Mouse (Mus musculus): ENCODE measurements around the gene Gtsf1l. TPM values are rescaled to one million over a fixed set of nuclear protein-coding genes. Genes with fewer than 3 reads are reported as not detected.
"Not testable (repeated sequence)": the region's sequence is repeated elsewhere in the genome, so short reads cannot be mapped to it uniquely, and the experiment has no call there.

Gtsf1l gene
- polyA plus RNA-seq, 1 experiment from 2014 or later: 0.29 TPM

DNA sequence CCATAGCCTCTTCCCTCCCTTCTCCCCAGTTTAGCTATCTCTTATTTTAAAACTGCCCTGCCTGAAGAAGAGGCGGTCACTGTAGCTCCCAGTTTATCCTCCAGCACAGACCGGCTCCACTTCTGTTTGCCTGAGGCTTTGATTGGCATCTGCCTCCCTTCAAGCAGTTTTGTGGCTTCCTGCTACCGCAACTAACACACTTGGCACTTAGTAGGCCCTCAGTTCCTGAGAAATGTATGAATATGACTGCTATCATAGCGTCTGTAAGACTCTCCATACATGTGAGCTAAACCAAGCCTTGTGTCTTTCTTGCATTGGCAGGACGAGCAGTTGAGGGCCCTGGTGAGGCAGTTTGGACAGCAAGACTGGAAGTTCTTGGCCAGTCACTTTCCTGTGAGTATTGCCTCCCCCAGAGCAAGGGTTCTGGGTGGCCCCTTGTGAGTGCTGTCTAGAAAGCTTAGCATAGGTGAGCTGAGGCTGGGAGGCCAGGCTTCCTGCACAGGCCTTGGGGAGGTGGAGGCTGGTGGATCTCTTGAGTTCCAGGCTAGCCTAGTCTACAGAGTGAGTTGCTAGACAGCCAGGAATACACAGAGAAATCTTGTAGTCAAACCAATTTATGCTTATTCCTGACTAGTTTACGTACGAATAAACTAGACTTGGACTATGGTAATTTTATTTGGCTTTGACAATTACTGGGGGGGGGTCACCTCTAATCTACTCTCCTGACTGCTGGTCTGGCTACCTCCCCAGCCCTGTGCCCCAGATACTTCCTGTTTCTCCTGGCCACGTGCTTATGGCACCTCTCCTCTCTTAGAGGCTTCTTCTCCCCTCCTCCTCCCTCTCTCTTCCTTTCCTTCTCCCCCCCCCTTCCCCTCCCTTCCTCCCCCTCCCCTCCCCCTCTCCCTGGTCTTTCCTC is 26.2 kb downstream of the Gtsf1l start:
- DNase-seq (ENCODE audit: low spot score) (no peak), ATAC-seq (ENCODE audit: insufficient read depth, low FRiP score, low TSS enrichment) (no peak)
- Histone ChIP-seq H3K27me3 (ENCODE audit: control insufficient read depth, insufficient read depth, low read length) (no peaks in the 10 kb centered on the region), H3K4me3 (ENCODE audit: low read depth, low read length) (no peak overlapping the region), H3K36me3 (ENCODE audit: control insufficient read depth, insufficient read depth, low read length) (no peaks in the 10 kb centered on the region), H3K4me1 (ENCODE audit: control insufficient read depth, insufficient read depth, low read length) (0 out of 2 replicates have a peak, but pooled peaks cover 2% of the 10 kb centered on the region), H3K9ac (ENCODE audit: low read length) (no peak overlapping the region), H3K27ac (ENCODE audit: low read depth, low read length) (no peak overlapping the region), H3K4me2 (ENCODE audit: low read depth) (no peak overlapping the region), H3K9me3 (ENCODE audit: control insufficient read depth, low read length) (no peaks in the 10 kb centered on the region)
- 82% methylated on average over 8 of the region's 8 CpGs for WGBS

DNA sequence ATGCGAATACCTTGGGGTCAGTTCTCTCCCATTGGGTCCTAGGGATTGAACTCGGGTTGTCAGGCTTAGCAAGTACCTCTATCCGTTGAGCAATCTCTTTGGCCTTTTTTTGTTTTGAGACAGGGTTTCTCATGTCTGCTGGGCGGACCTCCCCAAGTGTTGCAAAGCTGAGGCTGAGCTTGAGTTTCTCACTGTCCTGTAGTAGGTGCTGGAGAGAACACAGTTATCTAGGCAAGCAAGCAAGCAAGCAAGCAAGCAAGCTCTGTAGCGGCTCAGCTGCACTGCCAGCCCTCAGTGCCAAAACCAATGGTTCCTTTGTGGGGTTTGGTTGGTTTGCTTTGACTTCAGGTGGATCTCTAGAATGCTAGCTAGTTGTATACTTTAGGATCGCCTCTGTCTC is 27.0 kb downstream of the Gtsf1l start:
- H3K4me1 ChIP-seq (ENCODE audit: control insufficient read depth, insufficient read depth, low read length): peaks cover 5% of the 10 kb centered on the region
- no peaks in the 10 kb centered on the region for H3K36me3 ChIP-seq (ENCODE audit: control insufficient read depth, insufficient read depth, low read length)
- H3K4me2 ChIP-seq (ENCODE audit: low read depth): no peak overlapping the region
- no peaks in the 10 kb centered on the region for H3K9me3 ChIP-seq (ENCODE audit: control insufficient read depth, low read length)
- H3K27ac ChIP-seq (ENCODE audit: low read depth, low read length): no peak overlapping the region
- ATAC-seq (ENCODE audit: insufficient read depth, low FRiP score, low TSS enrichment) (no peak), DNase-seq (ENCODE audit: low spot score) (no peak)
- H3K9ac ChIP-seq (ENCODE audit: low read length): no peak overlapping the region
- H3K27me3 ChIP-seq (ENCODE audit: control insufficient read depth, insufficient read depth, low read length): no peaks in the 10 kb centered on the region
- WGBS: 79% methylated on average over 6 of the region's 6 CpGs
- H3K4me3 ChIP-seq (ENCODE audit: low read depth, low read length): no peak overlapping the region

DNA sequence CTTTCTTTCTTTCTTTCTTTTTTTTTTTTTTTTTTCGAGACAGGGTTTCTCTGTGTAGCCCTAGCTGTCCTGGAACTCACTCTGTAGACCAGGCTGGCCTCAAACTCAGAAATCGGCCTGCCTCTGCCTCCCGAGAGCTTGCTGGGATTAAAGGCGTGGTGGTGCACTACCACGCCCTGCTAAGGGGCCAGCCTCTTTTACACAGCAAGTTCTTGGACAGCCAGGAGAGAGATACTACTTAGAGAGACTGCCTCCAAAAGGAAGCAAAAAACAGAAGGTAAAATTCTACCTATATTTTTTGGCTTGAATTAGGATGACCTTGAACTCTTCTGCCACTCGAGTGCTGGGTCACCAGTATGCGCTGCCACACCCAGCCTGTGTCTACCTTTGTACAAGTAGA is 28.7 kb downstream of the Gtsf1l start:
- not testable (repeated sequence) for H3K9me3 ChIP-seq (ENCODE audit: control insufficient read depth, low read length); H3K4me1 ChIP-seq (ENCODE audit: control insufficient read depth, insufficient read depth, low read length); ATAC-seq (ENCODE audit: insufficient read depth, low FRiP score, low TSS enrichment); H3K9ac ChIP-seq (ENCODE audit: low read length); H3K36me3 ChIP-seq (ENCODE audit: control insufficient read depth, insufficient read depth, low read length); H3K4me3 ChIP-seq (ENCODE audit: low read depth, low read length); H3K27me3 ChIP-seq (ENCODE audit: control insufficient read depth, insufficient read depth, low read length); DNase-seq (ENCODE audit: low spot score); H3K27ac ChIP-seq (ENCODE audit: low read depth, low read length); H3K4me2 ChIP-seq (ENCODE audit: low read depth)
- WGBS: 95% methylated on average over 6 of the region's 7 CpGs

- Histone ChIP-seq H3K9me3 (ENCODE audit: control insufficient read depth, low read length) (no peaks in the 10 kb centered on the region), H3K4me1 (ENCODE audit: control insufficient read depth, insufficient read depth, low read length) (peaks cover 10% of the 10 kb centered on the region), H3K4me2 (ENCODE audit: low read depth) (no peak overlapping the region), H3K4me3 (ENCODE audit: low read depth, low read length) (no peak overlapping the region), H3K27ac (ENCODE audit: low read depth, low read length) (no peak overlapping the region), H3K27me3 (ENCODE audit: control insufficient read depth, insufficient read depth, low read length) (no peaks in the 10 kb centered on the region), H3K9ac (ENCODE audit: low read length) (no peak overlapping the region), H3K36me3 (ENCODE audit: control insufficient read depth, insufficient read depth, low read length) (no peaks in the 10 kb centered on the region)
- ATAC-seq (ENCODE audit: insufficient read depth, low FRiP score, low TSS enrichment) (no peak), DNase-seq (ENCODE audit: low spot score) (no peak)
- 91% methylated on average over 9 of the region's 9 CpGs for WGBS
These were observed 31.1 kb downstream of the Gtsf1l start for GRCm38 (mm10) chr2:163056584-163056983.

- Histone ChIP-seq H3K27ac (ENCODE audit: low read depth, low read length) (no peak overlapping the region), H3K9ac (ENCODE audit: low read length) (peak overlapping the region; percentile 75)
- DNase-seq (ENCODE audit: low spot score): no peak
These were observed 31.9 kb downstream of the Gtsf1l start for GRCm38 (mm10) chr2:163055715-163056114.

GRCm38 (mm10) chr2:163054891-163055494 is 32.7 kb downstream of the Gtsf1l start:
- Histone ChIP-seq H3K4me2 (ENCODE audit: low read depth) (peak overlapping the region; percentile 99), H3K4me3 (ENCODE audit: low read depth, low read length) (peak overlapping the region; percentile 78), H3K9ac (ENCODE audit: low read length) (peak overlapping the region; percentile 75), H3K4me1 (ENCODE audit: control insufficient read depth, insufficient read depth, low read length) (peaks cover 10% of the 10 kb centered on the region), H3K36me3 (ENCODE audit: control insufficient read depth, insufficient read depth, low read length) (no peaks in the 10 kb centered on the region), H3K27ac (ENCODE audit: low read depth, low read length) (0 out of 2 replicates have a peak overlapping the region, but pooled peaks have one; percentile 20), H3K27me3 (ENCODE audit: control insufficient read depth, insufficient read depth, low read length) (no peaks in the 10 kb centered on the region), H3K9me3 (ENCODE audit: control insufficient read depth, low read length) (no peaks in the 10 kb centered on the region)
- WGBS: under 1% methylated on average over 35 of the region's 38 CpGs
- DNase-seq (ENCODE audit: low spot score) (peak; percentile 55), ATAC-seq (ENCODE audit: insufficient read depth, low FRiP score, low TSS enrichment) (peak; percentile 41)

More at GRCm38 (mm10) chr2:163055715-163056114, 31.9 kb downstream of the Gtsf1l start:
- WGBS: 43% methylated on average over 5 of the region's 5 CpGs
- no peak for ATAC-seq (ENCODE audit: insufficient read depth, low FRiP score, low TSS enrichment)
- Histone ChIP-seq H3K36me3 (ENCODE audit: control insufficient read depth, insufficient read depth, low read length) (no peaks in the 10 kb centered on the region), H3K4me2 (ENCODE audit: low read depth) (peak overlapping the region; percentile 99), H3K4me3 (ENCODE audit: low read depth, low read length) (peak overlapping the region; percentile 78), H3K9me3 (ENCODE audit: control insufficient read depth, low read length) (no peaks in the 10 kb centered on the region), H3K4me1 (ENCODE audit: control insufficient read depth, insufficient read depth, low read length) (peaks cover 10% of the 10 kb centered on the region), H3K27me3 (ENCODE audit: control insufficient read depth, insufficient read depth, low read length) (no peaks in the 10 kb centered on the region)

DNA sequence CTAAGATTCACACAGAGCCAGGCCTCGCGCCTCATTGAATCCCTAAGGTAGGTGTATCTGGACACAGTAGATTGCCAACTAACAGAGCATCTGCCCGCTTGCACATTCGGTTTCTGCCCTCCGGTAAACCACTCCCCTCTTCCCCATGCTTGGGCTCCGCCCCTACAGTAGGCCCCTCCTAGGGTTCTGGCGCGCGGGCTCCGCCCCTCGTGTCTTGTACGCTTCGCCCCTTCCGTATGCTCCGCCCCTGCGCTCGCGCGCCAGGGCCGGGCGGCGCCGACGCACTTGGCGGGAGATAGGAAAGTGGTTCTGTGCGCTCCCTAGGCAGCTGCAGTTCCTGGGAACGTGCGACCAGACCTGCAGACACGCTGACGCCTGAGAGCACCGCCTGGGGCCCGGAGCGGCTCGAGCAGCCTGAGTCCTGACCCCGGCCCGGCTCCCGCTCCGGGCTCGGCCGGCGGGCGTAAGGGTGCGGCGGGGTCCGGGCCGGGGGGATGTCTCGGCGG is 33.3 kb downstream of the Gtsf1l start, which contains the start of gene Mybl2:
Gene Mybl2 (plus strand): TSS at position 353 of the 506 bp plus-strand sequence.
- Histone ChIP-seq H3K4me2 (ENCODE audit: low read depth) (peak within 1 kb of the TSS; percentile 99), H3K4me3 (ENCODE audit: low read depth, low read length) (peak within 1 kb of the TSS; percentile 78), H3K27ac (ENCODE audit: low read depth, low read length) (0 out of 2 replicates have a peak within 1 kb of the TSS, but pooled peaks have one; percentile 20), H3K4me1 (ENCODE audit: control insufficient read depth, insufficient read depth, low read length) (peaks cover 8% of the 10 kb centered on the region), H3K9me3 (ENCODE audit: control insufficient read depth, low read length) (no peaks in the 10 kb centered on the region), H3K27me3 (ENCODE audit: control insufficient read depth, insufficient read depth, low read length) (no peaks in the 10 kb centered on the region), H3K36me3 (ENCODE audit: control insufficient read depth, insufficient read depth, low read length) (no peaks in the 10 kb centered on the region), H3K9ac (ENCODE audit: low read length) (peak within 1 kb of the TSS; percentile 75)
- WGBS: under 1% methylated on average over 48 of the region's 48 CpGs
- DNase-seq (ENCODE audit: low spot score) (peak; percentile 97), ATAC-seq (ENCODE audit: insufficient read depth, low FRiP score, low TSS enrichment) (peak; percentile 99)

DNA sequence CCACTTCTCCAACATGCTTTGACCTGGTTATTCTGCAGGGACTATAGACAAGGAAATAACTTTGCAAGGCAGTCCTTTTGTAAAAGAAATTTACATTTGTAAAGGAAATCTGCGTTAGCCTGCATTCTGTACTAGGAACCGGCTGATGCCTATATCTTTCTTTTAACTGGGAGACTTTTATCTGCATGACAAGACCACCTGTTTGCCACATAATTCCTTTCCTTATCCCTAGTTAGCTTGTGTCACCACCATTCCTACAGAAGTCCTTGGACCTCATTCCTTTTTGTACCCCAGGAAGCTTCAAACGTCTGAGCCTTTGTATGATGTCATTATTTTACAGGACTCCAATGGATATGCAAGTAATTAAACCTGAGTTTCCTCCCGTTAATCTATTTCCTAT is 34.8 kb downstream of the Gtsf1l start:
- 65% methylated on average over 4 of the region's 4 CpGs for WGBS

More for the DNA sequence above, 34.8 kb downstream of the Gtsf1l start:
- H3K27ac ChIP-seq (ENCODE audit: low read depth, low read length): no peak overlapping the region
- no peak overlapping the region for H3K4me2 ChIP-seq (ENCODE audit: low read depth)
- H3K9me3 ChIP-seq (ENCODE audit: control insufficient read depth, low read length): no peaks in the 10 kb centered on the region
- DNase-seq (ENCODE audit: low spot score) (no peak), ATAC-seq (ENCODE audit: insufficient read depth, low FRiP score, low TSS enrichment) (no peak)
- H3K4me1 ChIP-seq (ENCODE audit: control insufficient read depth, insufficient read depth, low read length): peaks cover 8% of the 10 kb centered on the region
- no peaks in the 10 kb centered on the region for H3K36me3 ChIP-seq (ENCODE audit: control insufficient read depth, insufficient read depth, low read length)
- no peak overlapping the region for H3K9ac ChIP-seq (ENCODE audit: low read length)
- H3K4me3 ChIP-seq (ENCODE audit: low read depth, low read length): no peak overlapping the region
- H3K27me3 ChIP-seq (ENCODE audit: control insufficient read depth, insufficient read depth, low read length): no peaks in the 10 kb centered on the region

Data from neural tube, embryonic 11.5 days (tissue).